Mouse (Mus musculus) embryonic fibroblast, embryonic 13.5 days (primary cell): ENCODE measurements around the gene Lrrc28.

Experiments
- CTCF ChIP-seq: IDR thresholded peaks from 2 replicates; pipeline ENCODE4 v1.5.1; 2011; ENCODE audit warnings: mild to moderate bottlenecking, control low read depth, low read length, moderate library complexity, borderline replicate concordance; ENCODE audit not compliant: insufficient read depth
- POLR2A ChIP-seq: IDR thresholded peaks from 2 replicates; pipeline ENCODE4 v1.6.1; 2011; ENCODE audit warnings: low read depth, mild to moderate bottlenecking, control low read depth, low read length, moderate library complexity

- TF ChIP-seq CTCF (no peak), POLR2A (no peak)
Observed at GRCm38 (mm10) chr7:67486925-67487760, 157.9 kb downstream of the Lrrc28 start.
